Mouse (Mus musculus) cerebellum, adult 9-11 months (tissue): Measurements from ENCODE around the gene Acta2.
"Not testable (repeated sequence)": the region's sequence is repeated elsewhere in the genome, so short reads cannot be mapped to it uniquely, and the experiment has no call there.

ENCODE experiments used
- DNase-seq: peaks from one replicate; pipeline ENCODE4 v3.0.0; 2022

The Acta2 gene

DNA sequence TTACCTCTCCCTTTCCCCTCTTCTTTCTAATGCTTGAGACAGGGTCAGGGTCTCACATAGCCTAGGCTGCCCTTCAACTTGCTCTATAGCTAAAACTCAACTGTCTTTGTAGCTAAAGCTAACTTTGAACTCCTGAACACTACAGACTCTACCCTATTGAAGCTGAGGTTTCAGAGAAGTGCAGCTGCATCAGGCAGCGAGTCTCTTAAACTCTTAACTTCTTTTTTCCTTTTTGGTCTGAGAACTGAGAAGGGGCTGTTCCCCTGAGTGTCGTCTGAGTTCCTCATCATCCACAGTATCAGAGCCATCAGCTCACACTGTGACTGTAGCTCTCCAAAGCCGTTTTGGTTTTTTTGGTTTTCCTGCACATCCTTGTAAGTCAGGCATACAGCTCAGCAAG lies 37.6 kb downstream of the Acta2 start:
- no peak for DNase-seq

DNA sequence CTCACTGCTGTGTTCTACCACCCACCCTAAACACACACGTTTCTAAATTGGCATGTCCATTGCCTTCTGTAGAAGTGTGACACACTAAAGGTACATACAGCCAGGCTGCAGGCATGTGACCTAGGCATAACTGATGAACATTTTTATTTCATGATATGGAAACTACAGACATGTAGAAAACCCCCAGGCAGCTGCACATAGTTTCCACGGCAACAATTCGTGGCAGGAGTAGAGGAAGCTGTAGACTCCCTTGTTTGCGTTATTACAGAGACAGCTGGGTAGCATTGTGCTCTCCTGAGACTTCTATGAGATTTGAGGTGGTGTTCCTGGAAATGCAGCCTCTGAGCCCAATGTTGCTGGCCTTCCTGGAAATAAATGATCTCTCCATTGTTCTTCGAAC lies 38.4 kb downstream of the Acta2 start:
- DNase-seq = no peak

DNA sequence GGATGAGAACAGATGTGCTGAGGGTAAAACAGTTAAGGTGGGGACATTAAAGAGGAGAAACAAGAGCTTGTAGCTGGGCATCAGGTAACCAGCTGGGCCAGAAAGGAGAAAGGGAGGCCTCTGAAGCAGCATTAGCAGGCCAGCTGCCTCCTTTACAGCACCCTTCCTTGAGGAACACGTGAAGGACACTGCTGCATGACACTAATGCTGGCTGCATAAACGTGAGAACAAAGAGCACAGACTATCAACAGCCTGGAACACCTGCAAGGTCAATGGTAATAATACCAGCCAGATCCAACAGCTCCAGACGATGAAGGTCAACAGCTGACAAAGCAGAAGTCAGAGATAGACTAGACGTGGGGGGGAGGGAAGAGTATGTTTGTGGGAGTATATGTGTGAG lies 41.3 kb downstream of the Acta2 start:
- DNase-seq = no peak

DNA sequence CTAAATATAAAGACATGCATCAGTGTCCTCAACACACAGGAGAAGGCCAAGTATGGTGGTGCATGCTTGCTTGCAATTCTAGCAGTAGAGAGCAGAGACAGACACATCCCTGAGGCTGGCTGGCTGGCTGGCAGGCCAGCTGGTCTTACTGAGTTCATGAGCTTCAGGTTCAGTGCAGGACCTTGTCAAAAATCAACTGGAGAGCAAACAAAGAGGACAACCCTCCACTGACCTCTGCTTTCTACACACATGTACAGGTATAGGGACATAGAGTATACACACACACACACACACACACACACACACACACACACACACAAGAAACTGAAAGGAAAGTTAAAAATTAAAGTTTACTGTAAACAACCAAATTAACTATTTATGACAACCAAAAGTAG lies 42.1 kb downstream of the Acta2 start:
- no peak for DNase-seq

DNA sequence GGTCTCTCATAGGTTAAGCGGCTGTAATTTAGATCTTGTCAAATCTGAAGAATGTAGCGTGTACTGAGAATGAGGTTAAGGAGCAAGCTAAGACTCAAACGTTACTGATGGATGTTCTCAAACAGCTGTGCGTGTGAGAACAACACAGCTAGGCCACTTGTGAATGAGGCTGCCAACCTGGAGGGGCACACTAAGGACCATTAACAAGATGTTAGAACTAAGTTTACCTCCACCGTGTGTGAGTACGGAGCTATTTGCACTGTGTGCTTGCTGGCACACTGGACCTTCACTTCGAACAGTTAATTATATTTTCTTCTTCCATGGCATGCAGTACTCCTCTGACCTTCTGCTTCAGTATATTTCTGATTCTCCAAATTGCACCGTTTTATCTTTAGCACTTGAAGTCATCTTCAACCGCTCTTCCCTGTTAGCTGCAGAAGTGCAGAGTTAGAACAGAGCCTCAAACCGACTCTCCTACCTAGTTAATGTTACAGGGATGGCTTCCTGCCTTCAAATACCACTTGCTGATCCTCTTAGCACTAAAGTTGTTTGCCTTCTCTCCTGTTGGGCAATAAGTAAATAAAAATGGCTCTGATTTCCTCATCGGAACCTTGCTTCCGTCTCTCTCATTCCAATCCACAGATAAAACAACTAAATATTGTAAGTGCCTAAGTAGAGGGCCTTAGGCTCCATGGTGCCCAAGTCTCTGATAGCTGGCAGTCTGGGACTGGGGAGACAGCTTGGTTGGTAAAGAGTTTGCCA lies 42.7 kb downstream of the Acta2 start:
- no peak for DNase-seq

DNA sequence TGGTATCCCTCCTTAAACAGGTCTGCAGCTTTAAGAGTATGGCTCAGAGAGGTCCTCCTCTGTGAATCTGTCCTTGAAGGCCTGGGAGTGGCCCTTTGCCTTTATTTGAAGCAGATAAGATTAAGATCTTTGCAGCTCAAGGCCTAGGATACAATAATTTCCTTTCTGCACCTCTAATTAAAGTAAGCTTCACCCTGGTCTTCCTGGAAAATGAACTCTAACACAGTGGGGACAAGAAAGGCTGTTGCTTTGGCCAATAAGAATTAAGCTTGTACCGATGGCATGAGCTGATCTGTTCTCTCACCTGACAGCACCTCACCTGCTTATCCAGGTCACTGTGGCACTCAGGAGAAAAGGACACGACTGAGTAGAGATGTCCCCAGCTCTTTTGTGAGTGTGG lies 44.5 kb downstream of the Acta2 start:
- DNase-seq = no peak

DNA sequence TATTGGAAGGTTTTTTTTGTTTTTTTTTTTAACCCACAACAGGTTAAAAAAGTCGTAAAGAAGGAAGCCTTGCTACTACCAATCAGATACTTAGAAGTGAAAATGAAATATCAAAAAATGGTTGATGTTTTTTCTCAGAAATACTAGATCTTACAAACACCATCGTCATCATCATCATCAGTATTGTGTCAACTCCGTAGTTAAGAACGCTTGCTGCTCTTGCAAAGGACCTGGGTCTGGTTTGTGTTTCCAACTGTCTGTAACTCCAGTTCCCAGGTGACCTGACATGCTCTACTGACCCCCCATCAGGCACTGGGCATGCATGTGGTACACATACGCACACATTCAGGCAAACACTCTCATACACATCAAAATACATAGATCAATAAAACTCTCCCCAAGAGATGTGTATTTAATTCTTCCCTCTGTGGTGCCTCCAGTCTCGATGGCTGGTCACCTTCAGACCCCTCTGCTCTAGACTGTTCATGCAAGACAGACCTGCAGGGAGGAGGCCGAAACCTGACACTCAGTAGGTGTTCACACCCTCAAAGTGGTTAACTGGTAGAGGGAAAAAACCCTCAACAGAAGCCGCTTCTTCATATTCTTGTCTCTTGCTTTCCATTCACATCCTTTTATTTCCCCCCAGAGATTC lies 45.3 kb downstream of the Acta2 start:
- DNase-seq = no peak

DNA sequence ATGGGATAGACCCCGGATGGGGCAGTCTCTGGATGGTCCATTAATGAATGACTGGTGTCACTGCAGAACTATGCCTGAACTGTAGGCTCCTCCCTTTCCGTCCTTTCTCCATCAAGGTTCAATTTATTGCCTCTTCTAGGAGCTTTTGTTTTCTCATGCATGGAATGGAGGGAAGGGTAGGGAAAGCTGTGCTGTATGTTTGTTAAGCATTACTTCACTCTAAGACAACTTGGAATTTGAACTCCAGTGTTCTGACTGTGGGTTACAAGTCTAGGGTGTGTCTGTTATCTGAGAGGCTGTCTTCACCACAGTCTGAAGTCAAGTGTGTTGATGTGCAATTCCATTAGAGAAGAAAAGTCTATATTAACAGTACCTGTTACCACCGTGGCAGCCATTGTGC lies 46.4 kb downstream of the Acta2 start:
- DNase-seq = no peak

DNA sequence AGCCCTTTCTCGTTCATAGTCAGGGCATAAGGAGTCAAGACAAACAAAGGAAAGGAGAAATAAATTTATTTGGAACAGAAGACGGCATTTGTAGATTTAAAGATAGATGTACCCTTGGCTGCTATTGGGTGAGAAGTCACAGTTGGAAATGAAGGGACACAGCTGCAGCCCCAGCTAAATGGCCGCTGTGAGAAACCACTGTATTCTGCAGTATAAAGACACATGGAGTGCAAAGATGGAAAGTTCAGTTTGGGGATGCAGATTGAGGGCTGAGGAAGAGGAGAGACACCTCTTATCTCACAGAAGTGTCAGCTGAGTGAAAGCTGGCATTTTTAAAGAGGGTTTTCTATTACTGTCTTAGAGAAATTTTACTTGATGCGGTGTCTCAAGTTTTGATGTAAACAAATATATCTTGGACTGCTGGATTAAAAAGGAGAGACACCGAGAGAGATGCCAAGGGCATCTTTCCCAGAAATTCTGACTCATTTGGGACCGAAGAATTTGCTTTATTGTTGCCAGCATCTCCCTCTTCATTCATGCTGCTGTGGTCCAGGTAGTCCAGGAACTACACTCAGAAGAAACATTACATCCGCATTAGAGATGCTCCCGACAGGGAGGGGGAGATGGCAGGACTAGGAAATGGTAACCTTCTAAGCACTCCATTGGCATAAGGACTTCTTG lies 48.5 kb downstream of the Acta2 start:
- no peak for DNase-seq

DNA sequence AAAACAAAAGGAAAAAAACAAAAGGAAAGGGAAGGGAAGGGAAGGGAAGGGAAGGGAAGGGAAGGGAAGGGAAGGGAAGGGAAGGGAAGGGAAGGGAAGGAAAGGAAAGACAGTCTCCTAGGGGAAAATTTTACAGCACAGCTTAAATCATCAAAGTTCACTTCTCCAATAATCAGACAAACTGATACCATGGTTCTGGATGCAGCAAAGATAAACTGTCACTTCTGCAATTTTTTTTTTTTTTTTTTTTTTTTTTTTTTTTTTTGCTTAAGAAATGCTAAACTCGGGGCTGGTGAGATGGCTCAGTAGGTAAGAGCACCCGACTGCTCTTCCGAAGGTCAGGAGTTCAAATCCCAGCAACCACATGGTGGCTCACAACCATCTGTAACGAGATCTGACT lies 49.3 kb downstream of the Acta2 start:
- DNase-seq = not testable (repeated sequence)

DNA sequence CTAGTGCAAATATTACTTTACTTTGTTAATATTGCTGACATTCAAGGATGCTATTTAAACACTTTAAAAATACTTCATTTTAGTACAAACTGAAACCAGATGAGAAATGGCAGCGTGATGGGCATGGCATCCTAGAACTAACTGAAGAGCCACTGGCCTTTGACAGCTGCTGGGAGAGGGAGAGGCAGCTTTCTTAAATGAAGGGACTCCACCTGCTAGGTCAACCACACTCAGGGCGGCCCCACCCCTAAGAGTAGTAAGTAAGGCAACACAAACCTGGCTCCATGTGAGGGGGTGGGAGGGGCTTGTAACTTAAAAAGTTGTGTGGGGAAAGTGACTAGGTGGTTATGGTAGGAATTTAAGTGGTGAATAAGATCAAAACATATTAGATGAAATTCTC lies 52.7 kb downstream of the Acta2 start:
- no peak for DNase-seq

DNA sequence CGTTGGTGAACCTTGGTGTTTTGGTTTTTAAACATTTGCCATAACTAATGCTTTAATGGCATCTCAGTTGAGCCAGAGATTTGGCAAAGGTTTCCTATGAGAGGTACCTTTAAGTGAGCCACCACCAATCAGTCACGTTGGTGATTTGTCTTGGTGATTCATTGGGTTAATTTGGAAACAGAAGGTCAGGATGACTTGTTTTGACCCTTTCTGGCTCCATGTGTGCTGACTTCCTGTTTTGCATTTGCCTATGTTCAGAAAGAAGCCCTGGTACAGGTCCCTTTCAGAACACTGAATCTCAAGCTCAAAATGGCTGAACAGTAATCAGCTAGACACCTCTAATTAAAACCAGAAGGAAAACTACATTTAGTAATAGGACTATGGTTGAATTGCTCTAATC lies 55.9 kb downstream of the Acta2 start:
- no peak for DNase-seq

DNA sequence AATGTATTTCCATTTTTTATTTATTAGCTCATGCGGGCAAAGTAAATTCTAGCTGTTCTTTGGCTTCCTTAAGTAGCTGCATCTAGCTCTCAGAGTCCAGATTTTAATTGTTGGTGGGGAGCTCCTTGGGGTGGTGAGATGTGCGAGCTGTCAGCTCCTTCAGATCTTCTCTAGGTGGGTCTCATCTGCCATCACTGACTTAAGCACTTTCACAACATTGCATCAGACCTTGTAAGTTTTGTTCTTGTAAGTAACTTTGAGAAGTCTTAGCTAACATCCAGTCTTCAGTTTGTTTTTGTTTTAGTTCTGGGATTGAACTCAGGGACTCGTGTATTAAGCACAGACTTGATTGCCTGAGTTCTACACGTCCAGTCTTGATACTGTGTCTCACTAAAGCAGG lies 56.5 kb downstream of the Acta2 start:
- no peak for DNase-seq

DNA sequence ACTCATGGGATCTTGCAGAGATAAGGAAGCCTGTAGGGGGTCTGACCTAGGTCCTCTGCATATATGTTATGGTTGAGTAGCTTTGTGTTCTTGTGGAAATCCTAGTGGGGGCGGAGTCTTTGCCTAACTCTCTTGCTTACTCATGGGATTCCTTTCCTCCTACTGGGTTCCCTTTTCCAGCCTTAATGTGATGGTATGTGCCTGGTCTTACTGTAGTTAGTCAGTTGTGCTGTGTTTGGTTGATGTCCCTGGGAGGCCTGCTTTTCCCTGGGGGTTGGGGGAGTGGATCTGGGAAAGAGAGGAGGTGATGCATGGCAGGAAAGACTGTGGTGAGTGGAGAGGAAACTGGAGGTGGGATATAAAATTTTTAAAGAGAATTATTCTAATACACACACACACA lies 57.3 kb downstream of the Acta2 start:
- DNase-seq = no peak

DNA sequence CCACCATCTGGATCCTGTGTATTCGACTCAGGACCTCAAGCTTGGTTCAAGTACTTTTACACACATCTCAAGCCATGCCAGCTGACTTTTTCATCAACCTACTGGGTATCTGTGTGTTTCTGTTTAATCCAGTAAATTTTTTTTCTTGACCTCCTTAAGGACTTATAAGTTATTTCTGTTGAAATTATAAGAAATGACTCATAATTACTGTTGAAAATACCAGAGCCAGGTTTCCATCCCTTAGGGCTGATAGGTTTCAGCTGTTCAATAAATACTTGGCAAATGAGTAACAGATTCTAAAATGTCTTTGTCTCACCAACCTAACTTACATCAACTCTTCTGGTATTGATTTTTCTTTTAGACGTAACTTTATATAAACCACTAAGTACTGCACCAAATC lies 60.4 kb downstream of the Acta2 start:
- DNase-seq = no peak

DNA sequence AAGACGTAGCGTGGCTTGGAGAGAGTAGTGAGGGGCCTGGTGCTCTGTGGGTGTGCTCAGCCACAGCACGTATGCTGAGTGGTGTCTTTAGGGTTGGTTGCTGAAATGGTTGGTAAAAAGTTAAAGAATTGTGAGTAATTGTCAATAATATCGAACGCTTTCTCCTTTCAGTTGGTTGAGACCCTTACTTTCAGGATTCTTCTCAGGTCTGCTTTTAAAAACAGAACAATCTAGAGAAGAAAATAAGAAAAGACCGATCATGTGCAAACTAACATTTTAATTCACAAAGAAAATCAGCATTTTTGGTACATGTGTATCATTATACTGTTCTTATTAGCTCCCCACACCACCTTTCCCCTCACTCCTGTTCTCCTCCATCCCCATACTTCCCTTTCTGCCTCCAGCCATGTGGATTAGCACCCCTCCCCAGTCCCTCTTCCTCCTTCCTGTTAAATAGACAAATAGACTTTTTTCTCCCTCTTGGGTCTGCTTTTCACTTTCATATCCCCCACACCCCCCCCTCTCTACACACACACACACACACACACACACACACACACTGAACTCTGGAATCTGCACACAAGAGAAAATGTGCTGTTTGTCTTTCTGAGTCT lies 61.2 kb downstream of the Acta2 start:
- no peak for DNase-seq

DNA sequence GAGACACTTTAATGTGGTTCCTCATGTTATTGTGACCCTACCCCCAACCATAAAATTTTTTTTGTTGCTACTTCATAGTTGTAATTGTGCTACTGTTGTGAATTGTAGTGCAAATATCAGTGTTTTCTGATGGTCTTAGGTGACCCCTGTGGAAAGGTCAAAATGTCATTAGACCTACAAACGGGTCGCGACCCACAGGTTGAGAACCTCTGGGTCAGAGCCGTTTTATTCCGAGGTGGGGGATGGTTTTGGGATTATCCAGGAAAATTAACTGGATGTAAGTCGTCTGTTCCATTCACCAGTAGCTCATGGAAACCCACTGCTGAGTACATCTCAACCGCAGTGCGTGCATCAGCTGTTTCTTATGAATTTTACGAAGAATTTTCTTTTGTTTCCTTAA lies 61.7 kb downstream of the Acta2 start:
- no peak for DNase-seq

DNA sequence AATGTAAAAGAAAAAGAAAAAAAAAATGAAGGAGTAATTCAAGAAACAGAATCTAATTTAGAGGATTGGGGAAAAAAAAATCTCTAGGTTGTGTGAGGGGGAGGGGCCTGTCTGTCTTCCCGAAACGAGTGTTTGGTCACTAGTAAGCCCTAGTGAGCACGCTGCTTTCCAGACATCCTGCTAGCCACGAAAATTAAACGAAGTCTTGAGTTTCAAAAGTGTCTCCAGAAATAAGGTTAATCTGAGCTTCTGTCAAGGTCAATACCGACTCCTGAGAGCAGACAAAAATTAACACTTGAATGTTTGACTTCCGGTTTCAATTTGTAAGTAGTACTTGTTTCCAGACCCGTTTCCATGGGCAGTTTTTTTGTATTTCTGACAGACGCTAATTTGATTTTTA lies 62.2 kb downstream of the Acta2 start:
- DNase-seq = peak; percentile 31

DNA sequence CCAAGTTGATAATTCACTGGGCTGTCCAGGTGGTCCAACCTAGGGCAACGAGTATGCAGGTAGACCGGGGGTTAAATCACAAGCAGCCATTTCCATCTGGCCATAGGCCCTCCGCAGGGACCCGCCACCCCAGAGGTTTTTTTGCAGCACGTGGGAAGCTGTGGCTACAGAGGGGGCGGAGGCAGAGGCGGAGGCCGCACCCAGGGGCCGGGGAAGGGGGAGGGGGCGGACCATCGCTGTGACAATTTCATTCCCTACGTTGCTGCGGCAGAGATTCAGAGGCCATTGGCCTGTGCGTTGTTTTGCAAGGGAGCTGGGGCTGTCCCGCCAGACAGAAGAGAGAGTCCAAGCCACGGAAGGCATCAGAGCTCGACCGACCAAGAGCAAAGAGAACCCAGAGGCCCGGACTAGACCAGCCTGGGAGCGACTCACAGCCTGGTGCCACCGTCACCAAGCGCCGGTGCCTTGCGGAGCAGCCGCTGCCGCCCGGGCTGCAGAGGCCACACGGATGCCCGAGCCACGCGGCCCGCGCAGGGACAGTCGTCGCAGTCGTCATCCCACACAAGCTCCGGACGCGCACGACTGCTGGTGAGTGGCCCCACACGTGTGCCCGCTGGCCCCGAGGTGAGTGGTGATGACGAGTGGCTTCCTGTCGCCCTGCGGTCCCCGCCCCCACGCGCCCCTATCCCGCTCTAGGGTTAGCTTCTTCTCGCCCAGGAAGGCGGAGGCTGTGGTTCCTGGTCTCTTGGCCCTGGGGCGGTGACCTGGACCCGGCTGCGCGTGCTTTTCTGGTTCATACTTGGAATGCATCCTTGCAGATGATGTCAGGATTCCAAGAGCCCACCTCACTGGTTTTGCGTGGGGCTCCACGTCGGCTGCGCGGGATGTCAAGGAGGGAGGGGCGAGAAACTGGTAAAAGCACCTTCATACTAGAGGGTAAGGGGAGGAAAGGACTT lies 63.1 kb downstream of the Acta2 start, which contains the start of gene Stambpl1:
Gene Stambpl1 (plus strand): TSS at position 222 of the 956 bp plus-strand sequence.
- peak; percentile 84 for DNase-seq

DNA sequence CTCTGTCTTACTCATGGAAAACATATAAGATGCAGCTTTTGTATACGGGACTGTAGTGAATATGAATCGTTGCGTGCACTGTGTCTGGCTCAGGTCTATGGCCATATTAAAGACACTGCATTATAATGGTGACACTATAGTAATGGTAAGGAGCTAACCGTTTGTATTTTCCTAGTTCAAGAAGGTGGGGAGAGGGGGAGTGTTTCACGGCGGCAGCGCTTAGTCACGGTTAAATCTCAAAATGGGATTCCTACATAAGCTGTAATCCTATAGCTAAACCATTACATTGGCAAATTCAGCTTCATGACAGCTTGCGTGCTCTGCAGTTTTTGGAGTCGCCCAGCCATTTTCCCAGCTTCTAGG lies 63.8 kb downstream of the Acta2 start:
- no peak for DNase-seq
